Mouse (Mus musculus): ENCODE measurements around the gene Pik3cg. TPM values are rescaled to one million over a fixed set of nuclear protein-coding genes. Genes with fewer than 3 reads are reported as not detected.

The Pik3cg gene
- polyA plus RNA-seq, 1 experiment from 2014 or later, result 3.3 TPM

- H3K4me2 ChIP-seq (ENCODE audit: low read depth, low read length), result no peak overlapping the region
- ATAC-seq, result no peak
- H3K9me3 ChIP-seq (ENCODE audit: low read length), result no peaks in the 10 kb centered on the region
- H3K4me3 ChIP-seq (ENCODE audit: low read depth, low read length), result no peak overlapping the region
- H3K9ac ChIP-seq (replicated peaks), result no peak overlapping the region
- H3K27me3 ChIP-seq (ENCODE audit: insufficient read depth, low read length), result no peaks in the 10 kb centered on the region
- H3K4me1 ChIP-seq (ENCODE audit: insufficient read depth), result peaks cover 4% of the 10 kb centered on the region; the same call in 1 of the 2 replicates
- DNase-seq, result no peak
- TF ChIP-seq CTCF (IDR thresholded peaks at IDR 0.05; ENCODE audit: low read depth) (no peak), EP300 (IDR thresholded peaks at IDR 0.05; ENCODE audit: low read depth) (0 out of 2 replicates have a peak, but pooled peaks have one; percentile 11)
- H3K27ac ChIP-seq (ENCODE audit: low read depth), result no peak overlapping the region
- H3K36me3 ChIP-seq (replicated peaks; ENCODE audit: insufficient read depth, low read length), result 0 out of 2 replicates have a peak, but pooled peaks cover 3% of the 10 kb centered on the region
- 67% methylated on average over 4 of the region's 4 CpGs for WGBS (ENCODE audit: insufficient replicate concordance)
These were observed 10.4 kb downstream of the Pik3cg start for GRCm38 (mm10) chr12:32198025-32198424.

GRCm38 (mm10) chr12:32195000-32195399 is 13.5 kb downstream of the Pik3cg start:
- TF ChIP-seq CTCF (IDR thresholded peaks at IDR 0.05; ENCODE audit: low read depth) (no peak), EP300 (IDR thresholded peaks at IDR 0.05; ENCODE audit: low read depth) (no peak)
- Histone ChIP-seq H3K27me3 (ENCODE audit: insufficient read depth, low read length) (no peaks in the 10 kb centered on the region), H3K27ac (ENCODE audit: low read depth) (no peak overlapping the region), H3K4me3 (ENCODE audit: low read depth, low read length) (no peak overlapping the region), H3K9ac (replicated peaks) (no peak overlapping the region), H3K9me3 (ENCODE audit: low read length) (no peaks in the 10 kb centered on the region), H3K36me3 (replicated peaks; ENCODE audit: insufficient read depth, low read length) (0 out of 2 replicates have a peak, but pooled peaks cover 9% of the 10 kb centered on the region), H3K4me1 (ENCODE audit: insufficient read depth) (peaks cover 4% of the 10 kb centered on the region; the same call in 1 of the 2 replicates), H3K4me2 (ENCODE audit: low read depth, low read length) (no peak overlapping the region)
- ATAC-seq, result no peak
- 78% methylated on average over 4 of the region's 4 CpGs for WGBS (ENCODE audit: insufficient replicate concordance)
- no peak for DNase-seq

GRCm38 (mm10) chr12:32194358-32194757 is 14.1 kb downstream of the Pik3cg start:
- Histone ChIP-seq H3K36me3 (replicated peaks; ENCODE audit: insufficient read depth, low read length) (0 out of 2 replicates have a peak, but pooled peaks cover 9% of the 10 kb centered on the region), H3K9ac (replicated peaks) (no peak overlapping the region), H3K27me3 (ENCODE audit: insufficient read depth, low read length) (no peaks in the 10 kb centered on the region), H3K4me1 (ENCODE audit: insufficient read depth) (peaks cover 4% of the 10 kb centered on the region; the same call in 1 of the 2 replicates), H3K4me2 (ENCODE audit: low read depth, low read length) (no peak overlapping the region), H3K27ac (ENCODE audit: low read depth) (no peak overlapping the region), H3K9me3 (ENCODE audit: low read length) (no peaks in the 10 kb centered on the region), H3K4me3 (ENCODE audit: low read depth, low read length) (no peak overlapping the region)
- 56% methylated on average over 1 of the region's 1 CpGs for WGBS (ENCODE audit: insufficient replicate concordance)
- ATAC-seq (no peak), DNase-seq (no peak)
- TF ChIP-seq CTCF (IDR thresholded peaks at IDR 0.05; ENCODE audit: low read depth), result no peak
- no peak for TF ChIP-seq EP300 (IDR thresholded peaks at IDR 0.05; ENCODE audit: low read depth)

DNA sequence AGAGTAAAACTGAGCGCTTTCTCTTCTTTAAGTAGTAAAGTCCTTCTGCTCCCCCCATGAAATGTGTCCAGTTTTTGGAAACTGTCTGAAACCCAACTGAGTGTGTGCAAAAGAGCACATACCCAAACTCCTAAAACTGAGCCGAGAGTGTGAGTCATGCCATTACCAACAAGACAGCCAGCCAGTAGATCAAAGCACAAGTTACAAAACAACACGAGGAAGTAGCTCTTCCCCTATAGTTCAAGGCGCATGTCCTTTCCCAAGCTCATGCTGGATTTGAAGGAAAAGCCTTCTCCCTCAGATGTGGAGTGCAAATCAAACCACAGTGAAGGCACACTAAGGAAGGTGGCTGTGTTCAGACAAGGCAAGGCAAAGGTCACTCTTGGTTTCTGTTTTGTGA is 17.5 kb downstream of the Pik3cg start:
- Histone ChIP-seq H3K27ac (ENCODE audit: low read depth) (no peak overlapping the region), H3K9me3 (ENCODE audit: low read length) (no peaks in the 10 kb centered on the region), H3K36me3 (replicated peaks; ENCODE audit: insufficient read depth, low read length) (peaks cover 16% of the 10 kb centered on the region; the same call in 1 of the 2 replicates), H3K4me2 (ENCODE audit: low read depth, low read length) (no peak overlapping the region), H3K4me3 (ENCODE audit: low read depth, low read length) (no peak overlapping the region), H3K27me3 (ENCODE audit: insufficient read depth, low read length) (no peaks in the 10 kb centered on the region), H3K4me1 (ENCODE audit: insufficient read depth) (0 out of 2 replicates have a peak, but pooled peaks cover 2% of the 10 kb centered on the region), H3K9ac (replicated peaks) (no peak overlapping the region)
- ATAC-seq (no peak), DNase-seq (no peak)
- 70% methylated on average over 4 of the region's 4 CpGs for WGBS (ENCODE audit: insufficient replicate concordance)
- TF ChIP-seq EP300 (IDR thresholded peaks at IDR 0.05; ENCODE audit: low read depth), result no peak
- no peak for TF ChIP-seq CTCF (IDR thresholded peaks at IDR 0.05; ENCODE audit: low read depth)

GRCm38 (mm10) chr12:32187668-32188236 is 20.7 kb downstream of the Pik3cg start:
- Histone ChIP-seq H3K27ac (ENCODE audit: low read depth) (no peak overlapping the region), H3K4me3 (ENCODE audit: low read depth, low read length) (no peak overlapping the region), H3K4me1 (ENCODE audit: insufficient read depth) (0 out of 2 replicates have a peak, but pooled peaks cover 2% of the 10 kb centered on the region), H3K27me3 (ENCODE audit: insufficient read depth, low read length) (no peaks in the 10 kb centered on the region), H3K9ac (replicated peaks) (no peak overlapping the region), H3K4me2 (ENCODE audit: low read depth, low read length) (no peak overlapping the region), H3K9me3 (ENCODE audit: low read length) (no peaks in the 10 kb centered on the region), H3K36me3 (replicated peaks; ENCODE audit: insufficient read depth, low read length) (peaks cover 16% of the 10 kb centered on the region; the same call in 1 of the 2 replicates)
- WGBS (ENCODE audit: insufficient replicate concordance), result 64% methylated on average over 5 of the region's 5 CpGs
- DNase-seq (no peak), ATAC-seq (no peak)
- TF ChIP-seq EP300 (IDR thresholded peaks at IDR 0.05; ENCODE audit: low read depth), result no peak
- no peak for TF ChIP-seq CTCF (IDR thresholded peaks at IDR 0.05; ENCODE audit: low read depth)

DNA sequence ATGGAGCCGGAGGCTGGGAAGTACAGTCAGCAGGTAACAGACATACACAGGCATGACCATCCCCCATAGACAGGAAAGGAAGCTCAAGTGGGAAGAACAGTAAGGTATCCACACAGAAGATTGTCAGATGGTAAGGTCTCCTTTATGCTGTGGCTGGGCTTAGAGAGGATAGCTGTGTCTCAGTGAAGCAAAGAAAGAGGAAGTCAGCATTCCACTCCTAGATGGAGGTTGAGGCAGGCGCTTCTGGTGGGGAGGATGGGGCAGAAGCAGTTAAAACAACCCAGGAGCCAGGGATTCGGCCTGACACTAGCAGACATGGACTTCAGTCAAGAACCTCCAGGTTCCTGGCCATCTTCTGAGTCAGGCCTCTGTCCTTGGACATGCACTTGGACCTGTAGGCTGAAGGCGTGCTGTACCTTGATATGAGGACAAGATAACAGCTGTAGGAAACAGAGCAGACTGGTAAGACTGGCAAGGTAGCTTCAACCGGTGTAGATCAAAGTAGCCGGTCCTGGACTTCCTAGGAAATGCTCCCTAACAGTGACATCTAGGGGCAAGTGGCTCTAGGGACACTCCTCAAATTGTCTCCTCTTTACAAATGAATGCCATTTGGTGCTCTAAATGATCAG is 21.7 kb downstream of the Pik3cg start:
- no peak for ATAC-seq

More for the DNA sequence above, 21.7 kb downstream of the Pik3cg start:
- H3K4me3 ChIP-seq (ENCODE audit: low read depth, low read length), result no peak overlapping the region
- no peaks in the 10 kb centered on the region for H3K9me3 ChIP-seq (ENCODE audit: low read length)
- H3K9ac ChIP-seq (replicated peaks), result no peak overlapping the region
- 0 out of 2 replicates have a peak, but pooled peaks cover 2% of the 10 kb centered on the region for H3K4me1 ChIP-seq (ENCODE audit: insufficient read depth)
- H3K4me2 ChIP-seq (ENCODE audit: low read depth, low read length), result no peak overlapping the region
- H3K27me3 ChIP-seq (ENCODE audit: insufficient read depth, low read length), result no peaks in the 10 kb centered on the region
- no peak for DNase-seq
- no peak overlapping the region for H3K27ac ChIP-seq (ENCODE audit: low read depth)
- H3K36me3 ChIP-seq (replicated peaks; ENCODE audit: insufficient read depth, low read length), result peaks cover 16% of the 10 kb centered on the region; the same call in 1 of the 2 replicates
- WGBS (ENCODE audit: insufficient replicate concordance), result 72% methylated on average over 6 of the region's 6 CpGs
- TF ChIP-seq EP300 (IDR thresholded peaks at IDR 0.05; ENCODE audit: low read depth) (no peak), CTCF (IDR thresholded peaks at IDR 0.05; ENCODE audit: low read depth) (peak; percentile 12; the same call in 1 of the 2 replicates)
